Mouse (Mus musculus) embryonic facial prominence, embryonic 10.5 days (tissue): ENCODE results near the gene Irf2. TPM values are rescaled to one million over a fixed set of nuclear protein-coding genes. Genes with fewer than 3 reads are reported as not detected.
A peak's percentile ranks its signal among the peaks of the same experiment; 100 is the strongest.

Experiments used
- DNase-seq: peaks from one replicate; pipeline ENCODE4 v3.0.0-alpha.2; 2017; ENCODE audit warnings: low spot score
- H3K27ac ChIP-seq: fragments of 300-500 bp; sonication (generic); replicated peaks from 2 replicates; pipeline ENCODE4 v1.5.1; 2016; ENCODE audit warnings: mild to moderate bottlenecking
- H3K27me3 ChIP-seq: fragments of 300-500 bp; sonication (generic); replicated peaks from 2 replicates; pipeline ENCODE4 v1.6.1; 2016; ENCODE audit warnings: low read depth, mild to moderate bottlenecking; ENCODE audit not compliant: poor library complexity, severe bottlenecking
- H3K36me3 ChIP-seq: fragments of 300-500 bp; sonication (generic); replicated peaks from 2 replicates; pipeline ENCODE4 v1.6.1; 2016; ENCODE audit warnings: mild to moderate bottlenecking, moderate library complexity
- H3K4me1 ChIP-seq: fragments of 300-500 bp; sonication (generic); 2 replicates; pipeline ENCODE4 v1.6.1; 2016
- H3K4me3 ChIP-seq: fragments of 300-500 bp; sonication (generic); 2 replicates; pipeline ENCODE4 v1.5.1; 2016; ENCODE audit warnings: mild to moderate bottlenecking, moderate library complexity
- H3K9me3 ChIP-seq: fragments of 300-500 bp; sonication (generic); 2 replicates; pipeline ENCODE4 v1.6.1; 2016; ENCODE audit warnings: mild to moderate bottlenecking
- WGBS: fragments of 180-500 bp; shearing (Covaris S2); methylation state at CpG from one replicate; pipeline ENCODE4 v1.1.7; 2016; 5-methylcytosine and 5-hydroxymethylcytosine counted together
- polyA plus RNA-seq: library from polyadenylated mRNA; unstranded; fragments of >200 nt; fragmentation: Nextera tagmentation; extraction: Ambion mirVana; gene quantifications from 2 replicates; pipeline ENCODE4 v1.2.1, GENCODE M21; 2016

Gene Irf2
- polyA plus RNA-seq, 1 experiment from 2014 or later = 9.7 TPM

- Histone ChIP-seq H3K4me3 (no peak overlapping the region), H3K9me3 (peaks cover 4% of the 10 kb centered on the region; the same call in 1 of the 2 replicates), H3K4me1 (peaks cover 11% of the 10 kb centered on the region), H3K27ac (no peak overlapping the region), H3K27me3 (no peaks in the 10 kb centered on the region; the same call in 1 of the 2 replicates), H3K36me3 (no peaks in the 10 kb centered on the region)
- no peak for DNase-seq
- WGBS = 80% methylated on average over 11 of the region's 11 CpGs
These were observed 4.0 kb upstream of the Irf2 start for GRCm38 (mm10) chr8:46735505-46735904.

- H3K27ac ChIP-seq = no peak overlapping the region
- no peak overlapping the region for H3K4me3 ChIP-seq
- 73% methylated on average over 3 of the region's 3 CpGs for WGBS
- no peak for DNase-seq
- peaks cover 4% of the 10 kb centered on the region; the same call in 1 of the 2 replicates for H3K9me3 ChIP-seq
- H3K27me3 ChIP-seq = no peaks in the 10 kb centered on the region; the same call in 1 of the 2 replicates
- H3K36me3 ChIP-seq = no peaks in the 10 kb centered on the region
- peaks cover 12% of the 10 kb centered on the region for H3K4me1 ChIP-seq
These were observed 3.3 kb upstream of the Irf2 start for GRCm38 (mm10) chr8:46736260-46736659.

- 83% methylated on average over 10 of the region's 10 CpGs for WGBS
These were observed 2.1 kb upstream of the Irf2 start for GRCm38 (mm10) chr8:46737421-46737820.

GRCm38 (mm10) chr8:46737907-46738306 is 1.6 kb upstream of the Irf2 start:
- 83% methylated on average over 3 of the region's 3 CpGs for WGBS
- no peak for DNase-seq
- peaks cover 23% of the 10 kb centered on the region for H3K4me1 ChIP-seq
- no peak overlapping the region for H3K27ac ChIP-seq
- H3K27me3 ChIP-seq = no peaks in the 10 kb centered on the region; the same call in 1 of the 2 replicates
- no peaks in the 10 kb centered on the region for H3K36me3 ChIP-seq
- no peak overlapping the region; the same call in 1 of the 2 replicates for H3K4me3 ChIP-seq
- peaks cover 4% of the 10 kb centered on the region; the same call in 1 of the 2 replicates for H3K9me3 ChIP-seq

More at GRCm38 (mm10) chr8:46737421-46737820, 2.1 kb upstream of the Irf2 start:
- Histone ChIP-seq H3K9me3 (peaks cover 4% of the 10 kb centered on the region; the same call in 1 of the 2 replicates), H3K4me1 (peaks cover 23% of the 10 kb centered on the region), H3K4me3 (no peak overlapping the region), H3K27me3 (no peaks in the 10 kb centered on the region; the same call in 1 of the 2 replicates), H3K27ac (no peak overlapping the region), H3K36me3 (no peaks in the 10 kb centered on the region)
- DNase-seq = no peak

GRCm38 (mm10) chr8:46738601-46739000 is 931 bp upstream of the Irf2 start:
- peak overlapping the region; percentile 98 for H3K27ac ChIP-seq
- H3K9me3 ChIP-seq = peaks cover 4% of the 10 kb centered on the region; the same call in 1 of the 2 replicates
- H3K27me3 ChIP-seq = no peaks in the 10 kb centered on the region; the same call in 1 of the 2 replicates
- H3K4me3 ChIP-seq = peak overlapping the region; percentile 92
- 27% methylated on average over 5 of the region's 5 CpGs for WGBS
- no peaks in the 10 kb centered on the region for H3K36me3 ChIP-seq
- no peak for DNase-seq
- H3K4me1 ChIP-seq = peaks cover 23% of the 10 kb centered on the region

- Histone ChIP-seq H3K27ac (peak overlapping the region; percentile 98), H3K4me3 (peak overlapping the region; percentile 92), H3K27me3 (no peaks in the 10 kb centered on the region), H3K36me3 (no peaks in the 10 kb centered on the region), H3K9me3 (peaks cover 4% of the 10 kb centered on the region; the same call in 1 of the 2 replicates), H3K4me1 (peaks cover 23% of the 10 kb centered on the region)
- WGBS = under 1% methylated on average over 22 of the region's 22 CpGs
- peak; percentile 42 for DNase-seq
These were observed 502 bp downstream of the Irf2 start for GRCm38 (mm10) chr8:46739956-46740512.

- peak overlapping the region; percentile 98 for H3K27ac ChIP-seq
- H3K4me3 ChIP-seq = peak overlapping the region; percentile 92
- whole genome bisulfite sequencing = under 1% methylated on average over 95 of the region's 97 CpGs
- no peaks in the 10 kb centered on the region for H3K36me3 ChIP-seq
- DNase-seq = peak; percentile 82
- peaks cover 23% of the 10 kb centered on the region for H3K4me1 ChIP-seq
- no peaks in the 10 kb centered on the region for H3K27me3 ChIP-seq
- H3K9me3 ChIP-seq = peaks cover 4% of the 10 kb centered on the region; the same call in 1 of the 2 replicates
These were observed 1.2 kb downstream of the Irf2 start for GRCm38 (mm10) chr8:46740513-46741280.

GRCm38 (mm10) chr8:46741281-46741791 is 1.8 kb downstream of the Irf2 start:
- DNase-seq = no peak
- under 1% methylated on average over 28 of the region's 28 CpGs for WGBS

GRCm38 (mm10) chr8:46741991-46742690 is 2.6 kb downstream of the Irf2 start:
- DNase-seq = no peak
- no peaks in the 10 kb centered on the region for H3K27me3 ChIP-seq
- H3K4me3 ChIP-seq = peak overlapping the region; percentile 92
- no peaks in the 10 kb centered on the region for H3K36me3 ChIP-seq
- 72% methylated on average over 8 of the region's 8 CpGs for WGBS
- no peak overlapping the region for H3K27ac ChIP-seq
- H3K9me3 ChIP-seq = no peaks in the 10 kb centered on the region
- peaks cover 28% of the 10 kb centered on the region for H3K4me1 ChIP-seq

More at GRCm38 (mm10) chr8:46741281-46741791, 1.8 kb downstream of the Irf2 start:
- Histone ChIP-seq H3K4me3 (peak overlapping the region; percentile 92), H3K27ac (peak overlapping the region; percentile 98), H3K36me3 (no peaks in the 10 kb centered on the region), H3K4me1 (peaks cover 23% of the 10 kb centered on the region), H3K27me3 (no peaks in the 10 kb centered on the region), H3K9me3 (peaks cover 4% of the 10 kb centered on the region; the same call in 1 of the 2 replicates)

GRCm38 (mm10) chr8:46742691-46743082 is 3.2 kb downstream of the Irf2 start:
- no peaks in the 10 kb centered on the region for H3K36me3 ChIP-seq
- no peak overlapping the region for H3K27ac ChIP-seq
- H3K4me3 ChIP-seq = no peak overlapping the region
- no peaks in the 10 kb centered on the region for H3K9me3 ChIP-seq
- peaks cover 33% of the 10 kb centered on the region for H3K4me1 ChIP-seq
- DNase-seq = no peak
- WGBS = 84% methylated on average over 5 of the region's 5 CpGs
- H3K27me3 ChIP-seq = no peaks in the 10 kb centered on the region

GRCm38 (mm10) chr8:46745464-46745863 is 5.9 kb downstream of the Irf2 start:
- H3K4me3 ChIP-seq = no peak overlapping the region
- peaks cover 30% of the 10 kb centered on the region for H3K4me1 ChIP-seq
- no peak overlapping the region for H3K27ac ChIP-seq
- 91% methylated on average over 1 of the region's 1 CpGs for WGBS
- DNase-seq = no peak
- no peaks in the 10 kb centered on the region for H3K36me3 ChIP-seq
- H3K27me3 ChIP-seq = no peaks in the 10 kb centered on the region
- no peaks in the 10 kb centered on the region for H3K9me3 ChIP-seq

- Histone ChIP-seq H3K27ac (no peak overlapping the region), H3K4me3 (no peak overlapping the region), H3K9me3 (no peaks in the 10 kb centered on the region), H3K4me1 (peaks cover 38% of the 10 kb centered on the region), H3K36me3 (no peaks in the 10 kb centered on the region), H3K27me3 (no peaks in the 10 kb centered on the region)
- no peak for DNase-seq
- 44% methylated on average over 4 of the region's 4 CpGs for WGBS
These were observed 7.9 kb downstream of the Irf2 start for GRCm38 (mm10) chr8:46747311-46747980.
